Mouse (Mus musculus): ENCODE results near the gene Plekhh1. TPM values are rescaled to one million over a fixed set of nuclear protein-coding genes. Genes with fewer than 3 reads are reported as not detected.
"Not testable (repeated sequence)": the region's sequence is repeated elsewhere in the genome, so short reads cannot be mapped to it uniquely, and the experiment has no call there.

Plekhh1 gene
- total and polyA plus RNA-seq, 3 experiments = 1.8 to 2.2 (median 2.1) TPM

GRCm38 (mm10) chr12:79027526-79027925 lies 1.4 kb upstream of the Plekhh1 start:
- not testable (repeated sequence) for DNase-seq

GRCm38 (mm10) chr12:79034331-79034730 lies 5.4 kb downstream of the Plekhh1 start:
- DNase-seq = no peak

DNA sequence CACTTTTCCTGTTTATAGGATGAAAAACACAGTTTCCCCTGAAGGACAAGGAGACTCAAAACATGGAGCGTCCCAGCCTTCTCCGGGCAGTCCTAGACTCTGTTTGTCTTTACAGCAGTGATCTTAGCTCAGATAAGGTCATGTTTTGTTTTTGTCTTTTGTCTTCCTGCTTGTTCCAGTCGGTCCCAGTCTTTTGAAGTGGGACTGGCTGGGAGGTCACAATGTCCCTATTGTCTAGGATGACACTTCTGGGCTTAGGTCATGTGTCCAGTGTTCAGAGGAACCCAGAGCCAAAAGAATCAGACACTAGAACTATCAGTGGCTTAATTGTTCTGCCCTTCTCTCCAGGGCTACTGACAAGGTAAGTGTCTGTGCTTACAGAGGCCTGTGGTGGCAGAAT lies 6.4 kb downstream of the Plekhh1 start:
- no peak for DNase-seq

- no peak for DNase-seq
These were observed 10.7 kb downstream of the Plekhh1 start for GRCm38 (mm10) chr12:79039708-79040107.

DNA sequence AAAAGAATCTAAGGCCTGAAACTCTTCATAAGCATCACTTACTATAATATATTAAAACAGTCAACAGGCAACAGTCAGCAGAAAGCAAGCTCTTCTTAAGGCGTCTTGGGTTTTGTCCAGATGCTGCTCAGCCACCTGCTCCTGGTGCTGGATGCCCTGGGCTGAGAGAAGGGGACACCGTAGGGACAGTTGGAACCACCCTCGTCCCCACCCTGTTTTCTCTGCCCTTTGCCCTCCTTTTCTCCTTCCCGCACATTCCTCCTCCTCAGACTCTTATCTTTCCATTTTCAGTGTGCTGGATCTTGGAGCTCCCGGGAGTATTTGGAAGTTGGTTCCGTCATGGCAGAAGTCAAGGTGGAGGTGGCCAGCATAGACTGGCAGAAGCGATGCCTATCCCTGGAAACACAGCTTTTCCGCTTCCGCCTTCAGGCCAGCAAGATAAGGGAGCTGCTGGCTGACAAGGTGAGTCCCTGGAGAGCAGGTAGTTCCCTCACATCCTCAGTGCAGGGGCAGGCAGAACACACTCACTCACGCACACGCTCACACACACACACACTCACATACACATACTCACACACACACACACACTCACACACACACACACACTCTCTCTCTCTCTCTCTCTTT lies 11.4 kb downstream of the Plekhh1 start:
- DNase-seq = no peak

DNA sequence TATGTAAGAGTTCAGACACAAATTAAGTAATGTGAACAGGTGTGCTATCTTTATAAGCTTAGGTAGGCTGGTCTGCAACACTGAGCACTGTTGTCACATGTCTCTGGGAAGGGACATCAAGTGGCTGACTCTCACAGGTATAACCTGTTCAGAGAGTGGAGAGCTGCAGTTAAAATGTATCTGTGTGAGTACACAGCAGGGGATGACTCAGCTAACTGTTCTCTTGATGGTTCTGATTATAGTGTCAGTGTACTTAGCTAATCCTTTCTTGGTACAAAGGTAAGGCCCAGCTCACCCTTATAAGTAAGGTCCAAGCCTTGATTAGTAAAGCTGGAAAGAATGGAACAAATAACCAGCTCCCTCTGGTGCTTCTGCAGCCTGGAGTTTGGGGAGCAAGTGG lies 12.5 kb downstream of the Plekhh1 start:
- DNase-seq = no peak

- DNase-seq = no peak
These were observed 15.7 kb downstream of the Plekhh1 start for GRCm38 (mm10) chr12:79044668-79045067.

- DNase-seq = no peak
These were observed 17.2 kb downstream of the Plekhh1 start for GRCm38 (mm10) chr12:79046171-79046570.

- no peak for DNase-seq
These were observed 18.2 kb downstream of the Plekhh1 start for GRCm38 (mm10) chr12:79047203-79047602.

DNA sequence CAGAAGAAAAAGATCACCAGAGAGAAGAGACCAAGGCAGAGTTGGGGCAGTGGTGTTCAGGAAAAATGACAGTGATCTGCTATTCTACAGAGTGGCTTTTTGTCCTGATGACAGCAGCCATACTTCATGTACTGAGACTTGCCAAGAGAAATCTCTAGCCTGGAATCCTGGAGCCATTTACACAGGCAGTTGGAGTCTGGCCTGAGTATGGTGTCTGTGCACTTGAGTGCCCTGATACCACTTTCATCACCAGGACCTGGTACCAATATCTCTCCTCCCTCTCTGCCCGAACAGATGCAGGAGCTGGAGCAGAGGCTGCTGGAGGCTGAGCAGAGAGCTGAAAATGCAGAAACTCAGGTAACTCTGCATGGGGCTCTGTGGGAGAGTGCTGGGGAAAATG lies 19.9 kb downstream of the Plekhh1 start:
- DNase-seq = no peak

DNA sequence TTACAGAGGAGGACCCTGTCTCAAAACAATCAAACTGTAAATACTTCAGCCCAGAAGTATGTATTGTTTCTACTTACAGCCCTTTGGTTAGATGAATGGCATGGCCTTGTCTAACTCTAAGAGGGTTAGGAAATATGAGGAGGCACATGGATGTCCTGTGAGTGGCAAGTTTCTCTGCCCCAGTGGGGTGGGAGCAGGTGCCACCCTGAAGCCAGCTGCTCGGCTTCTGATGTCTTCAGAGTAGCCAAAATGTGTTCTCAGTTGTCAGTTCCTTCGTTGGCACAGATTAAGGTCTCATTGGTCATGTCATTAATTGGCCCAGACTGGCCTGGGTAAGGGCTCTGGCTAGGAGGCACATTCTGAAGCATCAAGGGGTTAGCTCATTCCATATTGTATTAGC lies 20.8 kb downstream of the Plekhh1 start:
- DNase-seq = no peak

- no peak for DNase-seq
These were observed 21.7 kb downstream of the Plekhh1 start for GRCm38 (mm10) chr12:79050545-79051212.

GRCm38 (mm10) chr12:79052073-79052472 lies 23.1 kb downstream of the Plekhh1 start:
- DNase-seq = no peak

DNA sequence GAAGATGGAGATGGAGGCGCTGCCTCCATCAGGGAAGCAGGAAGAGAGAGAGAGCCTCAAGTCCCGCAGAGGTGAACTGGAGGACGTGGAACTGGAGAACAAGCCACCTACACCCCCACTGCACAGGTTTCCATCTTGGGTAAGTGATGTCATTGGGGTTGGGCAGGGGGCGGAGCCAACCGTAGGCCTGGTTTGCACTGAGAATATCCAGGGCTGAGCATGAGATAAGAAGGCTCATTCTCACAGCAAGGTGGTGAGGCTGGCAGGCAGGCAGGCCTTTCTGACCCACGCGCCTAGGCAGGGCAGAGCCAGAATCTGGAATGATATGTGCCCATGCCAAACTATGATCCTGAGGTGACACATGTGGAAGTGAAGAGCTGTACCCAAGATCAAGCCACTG lies 26.3 kb downstream of the Plekhh1 start:
- no peak for DNase-seq

- DNase-seq = no peak
These were observed 30.6 kb downstream of the Plekhh1 start for GRCm38 (mm10) chr12:79059573-79059972.

- DNase-seq = no peak
These were observed 31.2 kb downstream of the Plekhh1 start for GRCm38 (mm10) chr12:79060134-79060533.

GRCm38 (mm10) chr12:79060766-79061652 lies 32.0 kb downstream of the Plekhh1 start:
- DNase-seq = no peak

DNA sequence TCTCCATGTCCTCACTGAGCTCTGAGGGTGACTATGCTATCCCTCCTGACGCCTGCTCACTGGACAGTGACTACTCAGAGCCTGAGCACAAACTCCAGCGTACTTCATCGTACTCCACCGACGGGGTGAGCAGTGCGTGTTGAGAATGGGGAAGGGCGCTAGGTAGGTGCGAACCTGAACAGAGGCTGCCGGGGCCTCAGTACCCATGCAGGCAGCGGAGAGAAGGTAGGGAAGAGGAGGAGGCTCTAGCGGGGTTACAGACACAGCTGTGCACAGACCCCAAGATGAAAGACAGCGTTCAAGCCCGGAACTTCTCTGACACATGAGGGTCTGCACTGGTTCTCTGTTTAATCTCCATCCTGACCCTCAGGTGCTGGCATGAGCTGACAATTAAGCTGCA lies 35.5 kb downstream of the Plekhh1 start:
- DNase-seq = no peak

DNA sequence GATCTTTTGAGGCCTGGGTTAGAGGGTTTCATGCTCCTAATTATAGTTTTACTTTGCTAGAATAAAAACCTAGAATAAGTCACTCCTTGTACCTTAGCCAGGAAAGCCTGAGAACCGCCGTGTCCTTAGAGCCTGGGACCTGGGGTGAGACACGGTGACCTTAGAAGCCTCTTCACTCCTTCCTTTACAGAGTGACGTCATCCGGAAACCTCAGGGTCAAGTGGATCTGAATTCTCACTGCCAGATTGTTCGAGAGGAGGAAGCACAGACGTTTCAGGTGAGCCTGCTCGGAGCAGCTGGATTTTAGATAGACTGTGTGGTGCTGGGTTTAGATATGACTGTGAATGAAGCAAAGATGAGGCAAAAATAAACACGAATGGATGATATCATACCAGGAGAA lies 37.5 kb downstream of the Plekhh1 start:
- DNase-seq = no peak

- DNase-seq = no peak
These were observed 38.6 kb downstream of the Plekhh1 start for GRCm38 (mm10) chr12:79067526-79067925.

DNA sequence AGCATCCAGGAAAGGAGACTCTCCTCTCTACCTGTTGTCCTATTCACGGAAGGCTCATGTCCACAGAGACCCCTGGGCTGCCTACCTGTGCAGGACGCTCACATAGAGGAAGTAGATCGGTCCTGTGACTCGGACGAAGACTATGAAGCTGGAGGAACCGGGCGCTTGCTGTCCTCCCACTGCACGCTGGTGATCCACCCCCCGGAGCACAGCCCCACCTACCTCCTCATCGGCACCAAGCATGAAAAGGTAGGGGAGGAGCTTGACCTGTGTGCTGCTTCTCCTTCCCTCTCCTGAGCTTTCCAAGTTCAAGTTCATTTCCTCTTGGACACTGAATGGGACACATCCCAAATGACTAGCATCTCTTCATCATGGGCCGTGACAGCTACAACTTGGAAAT lies 39.3 kb downstream of the Plekhh1 start:
- DNase-seq = no peak

DNA sequence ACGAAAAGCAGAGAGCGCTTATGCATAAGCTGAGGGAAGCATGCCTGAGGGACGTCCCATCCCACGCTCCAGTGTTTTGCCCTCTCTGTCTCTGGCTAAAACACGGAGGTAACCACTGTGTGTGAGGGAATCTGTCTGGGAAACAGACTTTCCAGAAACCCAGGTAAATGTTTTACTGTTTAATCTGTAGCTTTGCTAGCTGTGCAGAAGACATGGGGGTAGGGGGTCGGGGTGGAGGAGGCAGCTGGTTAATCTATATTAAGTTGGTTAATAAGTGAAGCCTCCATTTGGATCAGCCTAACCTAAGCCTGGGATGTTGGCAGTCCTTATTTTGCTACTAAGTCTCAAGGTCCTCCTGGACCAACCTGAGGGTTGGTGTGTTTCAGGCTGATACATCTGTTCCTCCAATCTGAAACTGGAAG lies 40.2 kb downstream of the Plekhh1 start:
- DNase-seq = no peak

DNA sequence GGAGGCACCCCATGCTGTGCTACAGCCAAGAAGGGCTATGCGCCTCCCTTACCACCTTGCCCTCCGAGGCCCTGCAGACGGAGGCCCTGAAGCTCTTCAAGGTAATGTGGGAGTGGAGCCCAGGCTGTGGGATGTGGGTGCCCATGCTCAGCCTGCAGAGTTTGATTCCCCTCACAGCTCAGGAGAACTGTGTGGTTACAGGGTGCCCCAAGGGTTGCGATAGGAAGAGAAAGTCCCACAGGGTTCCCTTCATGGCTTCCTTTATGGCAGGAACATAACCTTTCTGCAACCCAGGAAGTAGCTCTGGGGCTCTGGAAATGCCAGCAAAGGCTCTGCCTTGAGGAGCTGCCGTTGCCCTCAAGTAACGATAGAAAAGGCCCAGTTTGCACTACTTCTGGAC lies 41.0 kb downstream of the Plekhh1 start:
- DNase-seq = no peak

Data from adrenal gland, adult 2 months (tissue).